Mouse (Mus musculus): ENCODE data around the gene Lmo1. TPM values are rescaled to one million over a fixed set of nuclear protein-coding genes. Genes with fewer than 3 reads are reported as not detected.
"Not testable (repeated sequence)": the region's sequence is repeated elsewhere in the genome, so short reads cannot be mapped to it uniquely, and the experiment has no call there.

Gene Lmo1
- polyA plus RNA-seq, 1 experiment from 2014 or later: 10.7 TPM

DNA sequence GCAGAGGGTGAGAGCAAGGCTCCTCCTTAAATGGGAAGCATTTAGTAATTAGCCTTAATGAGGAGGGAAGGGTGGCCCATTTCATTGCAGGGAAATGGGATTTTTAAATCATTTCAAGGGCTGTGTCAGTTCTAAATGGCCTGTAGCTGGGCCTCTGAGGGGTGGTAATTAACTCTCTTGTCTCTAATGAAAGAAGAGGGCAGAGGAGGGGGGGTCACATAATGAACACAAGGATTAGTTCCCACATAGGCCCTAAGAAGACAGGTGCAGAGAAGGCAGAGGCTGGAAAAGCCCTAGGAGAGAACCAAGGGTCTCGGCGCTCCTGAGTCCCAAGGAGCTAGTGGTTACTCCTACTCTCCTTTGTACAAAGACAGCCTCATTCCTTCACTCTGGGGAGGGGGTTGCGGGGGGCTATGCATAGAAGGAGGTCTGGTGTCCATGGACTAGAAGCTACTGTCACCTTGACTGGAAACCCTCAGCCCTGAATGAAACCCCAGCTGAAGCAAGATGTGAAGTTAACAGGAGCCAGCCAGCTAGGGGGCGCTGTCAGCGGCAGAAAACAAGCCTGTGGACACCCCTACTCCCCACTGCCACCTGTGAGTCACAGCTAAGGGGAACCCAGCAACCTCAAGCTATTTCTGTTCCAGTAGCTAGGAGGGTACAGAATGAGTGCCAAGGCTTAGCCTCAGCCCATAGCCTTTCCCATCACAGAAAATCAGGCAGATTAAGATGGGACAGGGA, 44.9 kb downstream of the Lmo1 start:
- TF ChIP-seq CTCF (IDR thresholded peaks at IDR 0.05): no peak
- in situ Hi-C loops (cut with MboI; ENCODE audit: low pct_unique_long_range_greater_than_20kb): loop anchor here (10.0 kb wide), 2 partner anchors 95 to 295 kb away; no protein-coding TSS in a partner anchor
- POLR2A ChIA-PET: no interaction called here
- DNase-seq (ENCODE audit: low read depth, low spot score): no peak
- ATAC-seq: no peak
- CTCF ChIA-PET: interaction anchor here (1.8 kb wide), 2 partner anchors 9 to 120 kb away, joined by 3 to 6 read pairs; no protein-coding TSS in a partner anchor
- H3K27me3 ChIP-seq: no peaks in the 10 kb centered on the region

DNA sequence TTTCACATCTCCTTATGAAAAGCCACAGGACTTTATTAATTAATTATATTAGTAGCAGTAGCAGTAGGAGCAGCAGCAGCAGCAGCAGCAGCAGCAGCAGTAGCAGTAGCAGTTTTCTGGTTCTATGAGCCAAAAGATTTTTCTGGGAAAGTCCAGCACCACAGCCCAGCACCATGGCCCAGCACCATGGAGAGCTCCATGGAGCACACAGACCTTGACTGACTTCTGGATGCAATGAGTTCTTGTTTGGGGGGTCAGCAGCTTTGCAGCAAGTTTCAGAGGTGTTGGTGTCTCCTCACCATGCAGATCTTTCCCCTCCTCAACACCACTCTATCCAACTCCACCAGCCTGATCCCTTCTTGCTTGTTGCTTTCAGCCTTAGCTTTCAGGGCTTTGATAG, 45.6 kb downstream of the Lmo1 start:
- no peaks in the 10 kb centered on the region for H3K27me3 ChIP-seq
- TF ChIP-seq CTCF (IDR thresholded peaks at IDR 0.05): no peak
- DNase-seq (ENCODE audit: low read depth, low spot score) (no peak), ATAC-seq (no peak)
- CTCF ChIA-PET: interaction anchor here (1.8 kb wide), 2 partner anchors 10 to 121 kb away, joined by 3 to 6 read pairs; no protein-coding TSS in a partner anchor
- in situ Hi-C loops (cut with MboI; ENCODE audit: low pct_unique_long_range_greater_than_20kb): no loop called here
- POLR2A ChIA-PET: no interaction called here

DNA sequence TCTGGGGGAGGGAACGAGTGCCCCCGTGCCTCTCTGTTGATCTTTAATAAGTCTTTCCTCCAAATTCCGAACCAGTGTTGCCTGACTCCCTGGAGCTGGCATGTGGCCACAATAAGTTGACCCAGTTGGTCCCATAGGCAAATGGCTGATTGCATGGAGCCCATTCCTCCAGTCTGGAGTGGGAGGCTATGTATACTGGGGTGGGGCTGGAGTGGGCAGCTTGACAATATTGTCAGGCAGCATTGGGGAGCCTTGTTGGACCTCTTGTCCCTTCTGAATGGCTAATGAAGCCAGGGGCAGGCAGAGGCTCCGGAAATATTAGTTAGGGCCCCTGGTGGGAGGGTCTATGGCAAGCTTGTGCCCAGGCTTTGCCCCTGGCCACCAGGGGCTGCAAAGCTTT, 59.1 kb downstream of the Lmo1 start:
- DNase-seq (ENCODE audit: low read depth, low spot score): no peak
- ATAC-seq: no peak
- TF ChIP-seq CTCF (IDR thresholded peaks at IDR 0.05): no peak
- peaks cover 5% of the 10 kb centered on the region for H3K27me3 ChIP-seq
- POLR2A ChIA-PET: no interaction called here
- in situ Hi-C loops (cut with MboI; ENCODE audit: low pct_unique_long_range_greater_than_20kb): no loop called here
- CTCF ChIA-PET: no interaction called here

DNA sequence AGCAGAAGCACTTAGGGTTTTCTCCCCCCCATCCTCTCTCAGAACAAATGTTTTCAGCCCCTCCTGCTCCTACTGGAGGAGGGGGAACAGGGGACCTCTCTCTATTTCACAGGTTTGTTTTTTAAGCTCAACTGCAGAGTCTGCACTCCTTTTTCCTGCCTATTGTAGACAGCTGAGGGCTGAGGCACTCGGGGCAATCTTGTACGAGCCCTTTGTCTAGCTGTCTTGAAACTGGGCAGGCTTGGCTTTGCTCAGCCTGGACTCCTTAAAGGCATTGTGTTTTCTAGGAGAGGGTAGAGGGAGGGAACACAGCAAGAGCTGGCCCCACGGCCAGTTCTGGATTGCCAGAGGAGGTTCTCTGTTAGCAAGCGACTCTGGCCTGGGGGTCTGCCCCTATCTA, 59.5 kb downstream of the Lmo1 start:
- H3K27me3 ChIP-seq; POLR2A ChIA-PET; DNase-seq (ENCODE audit: low read depth, low spot score); ATAC-seq; in situ Hi-C loops (cut with MboI; ENCODE audit: low pct_unique_long_range_greater_than_20kb); CTCF ChIA-PET: not testable (repeated sequence)

DNA sequence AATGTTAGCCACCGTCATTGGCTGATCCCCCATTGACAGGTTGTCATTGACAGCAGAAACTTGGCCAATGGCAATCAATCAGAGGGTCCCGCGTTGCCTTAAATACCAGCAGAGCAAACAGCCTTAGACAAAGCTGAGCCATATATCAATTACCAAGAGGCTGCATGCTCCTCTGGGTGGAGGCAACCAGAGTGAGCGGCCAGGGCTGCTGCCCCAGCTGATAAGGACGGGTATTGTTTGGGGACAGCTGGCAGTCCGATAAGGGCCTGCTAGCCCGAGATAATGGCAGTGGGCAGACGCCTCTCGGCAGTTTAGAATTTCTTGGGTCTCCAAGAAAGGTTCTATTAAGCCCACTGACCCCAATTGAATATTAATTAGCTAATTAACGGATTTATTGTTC, 60.1 kb downstream of the Lmo1 start:
- POLR2A ChIA-PET: no interaction called here
- no peak for ATAC-seq
- no peak for TF ChIP-seq CTCF (IDR thresholded peaks at IDR 0.05)
- in situ Hi-C loops (cut with MboI; ENCODE audit: low pct_unique_long_range_greater_than_20kb): no loop called here
- CTCF ChIA-PET: no interaction called here
- DNase-seq (ENCODE audit: low read depth, low spot score): no peak
- peaks cover 5% of the 10 kb centered on the region for H3K27me3 ChIP-seq

DNA sequence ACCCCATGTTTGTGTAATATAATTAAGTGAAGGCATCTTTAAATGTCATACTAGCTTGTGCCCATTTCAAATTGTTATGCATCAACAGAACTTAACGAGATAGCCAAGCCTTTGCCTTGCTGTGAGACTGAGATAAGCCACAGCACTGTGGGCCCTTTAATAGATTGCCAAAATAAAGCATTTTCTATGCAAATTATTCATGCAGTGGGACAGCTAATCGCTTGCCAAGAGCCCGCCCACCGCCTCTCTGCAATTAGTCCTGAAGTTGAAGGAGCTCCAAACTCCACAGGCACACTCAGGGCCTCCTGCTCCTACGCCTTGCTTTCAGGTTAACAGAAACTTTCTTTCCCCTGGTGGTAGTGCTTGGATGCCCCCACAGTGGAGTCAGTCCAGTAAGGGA, 64.0 kb downstream of the Lmo1 start:
- POLR2A ChIA-PET: no interaction called here
- DNase-seq (ENCODE audit: low read depth, low spot score) (no peak), ATAC-seq (no peak)
- no peak for TF ChIP-seq CTCF (IDR thresholded peaks at IDR 0.05)
- in situ Hi-C loops (cut with MboI; ENCODE audit: low pct_unique_long_range_greater_than_20kb): no loop called here
- CTCF ChIA-PET: no interaction called here
- H3K27me3 ChIP-seq: peaks cover 5% of the 10 kb centered on the region

DNA sequence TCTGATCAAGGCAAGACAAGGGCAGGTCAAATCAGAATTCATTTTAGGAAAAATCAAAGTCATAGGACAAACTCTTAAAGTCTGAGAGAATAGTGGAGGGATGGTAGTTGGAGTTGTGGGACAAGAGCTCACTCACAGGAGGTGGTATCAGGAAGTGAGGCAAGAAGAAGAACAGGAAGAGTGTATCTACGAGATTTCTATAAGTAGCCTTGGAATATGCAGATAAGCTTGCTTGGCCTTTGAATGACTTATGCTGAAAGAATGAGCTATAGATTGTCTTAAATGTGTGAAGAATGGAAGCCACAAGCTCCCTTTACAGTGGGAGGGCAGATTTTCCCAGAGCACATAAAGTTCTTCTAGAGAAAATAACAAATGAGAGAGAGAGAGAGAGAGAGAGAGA, 70.1 kb downstream of the Lmo1 start:
- in situ Hi-C loops (cut with MboI; ENCODE audit: low pct_unique_long_range_greater_than_20kb): loop anchor here (5.0 kb wide), 3 partner anchors 32 to 322 kb away; no protein-coding TSS in a partner anchor
- ChIA-PET CTCF (no interaction called here), POLR2A (no interaction called here)
- ATAC-seq (no peak), DNase-seq (ENCODE audit: low read depth, low spot score) (no peak)
- TF ChIP-seq CTCF (IDR thresholded peaks at IDR 0.05): no peak
- no peaks in the 10 kb centered on the region for H3K27me3 ChIP-seq

DNA sequence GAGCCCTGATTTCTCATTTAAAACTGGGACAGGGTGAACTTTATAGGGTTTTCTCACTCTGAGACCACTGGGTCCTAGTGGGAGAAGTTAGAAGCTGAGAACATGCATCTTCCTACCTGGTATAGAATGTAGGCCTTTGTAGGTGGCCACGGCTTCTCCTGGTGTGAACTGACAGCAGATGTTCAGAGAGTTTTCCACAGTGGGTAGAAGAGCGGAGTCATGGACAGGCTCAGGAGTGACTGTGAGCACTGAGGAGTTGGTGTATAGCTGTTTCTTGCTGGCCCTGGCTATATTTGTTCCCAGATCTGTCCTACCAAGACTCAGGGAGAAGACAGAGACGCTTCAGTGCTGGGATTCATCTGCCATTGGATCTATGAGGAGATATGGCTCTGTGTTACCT, 73.8 kb downstream of the Lmo1 start:
- TF ChIP-seq CTCF (IDR thresholded peaks at IDR 0.05): no peak
- in situ Hi-C loops (cut with MboI; ENCODE audit: low pct_unique_long_range_greater_than_20kb): loop anchor here (5.0 kb wide), 3 partner anchors 36 to 326 kb away; no protein-coding TSS in a partner anchor
- ChIA-PET CTCF (interaction anchor here (1.3 kb wide), 1 partner anchor 38 kb away, joined by 4 read pairs; no protein-coding TSS in a partner anchor), POLR2A (no interaction called here)
- no peaks in the 10 kb centered on the region for H3K27me3 ChIP-seq
- no peak for DNase-seq (ENCODE audit: low read depth, low spot score)
- no peak for ATAC-seq

DNA sequence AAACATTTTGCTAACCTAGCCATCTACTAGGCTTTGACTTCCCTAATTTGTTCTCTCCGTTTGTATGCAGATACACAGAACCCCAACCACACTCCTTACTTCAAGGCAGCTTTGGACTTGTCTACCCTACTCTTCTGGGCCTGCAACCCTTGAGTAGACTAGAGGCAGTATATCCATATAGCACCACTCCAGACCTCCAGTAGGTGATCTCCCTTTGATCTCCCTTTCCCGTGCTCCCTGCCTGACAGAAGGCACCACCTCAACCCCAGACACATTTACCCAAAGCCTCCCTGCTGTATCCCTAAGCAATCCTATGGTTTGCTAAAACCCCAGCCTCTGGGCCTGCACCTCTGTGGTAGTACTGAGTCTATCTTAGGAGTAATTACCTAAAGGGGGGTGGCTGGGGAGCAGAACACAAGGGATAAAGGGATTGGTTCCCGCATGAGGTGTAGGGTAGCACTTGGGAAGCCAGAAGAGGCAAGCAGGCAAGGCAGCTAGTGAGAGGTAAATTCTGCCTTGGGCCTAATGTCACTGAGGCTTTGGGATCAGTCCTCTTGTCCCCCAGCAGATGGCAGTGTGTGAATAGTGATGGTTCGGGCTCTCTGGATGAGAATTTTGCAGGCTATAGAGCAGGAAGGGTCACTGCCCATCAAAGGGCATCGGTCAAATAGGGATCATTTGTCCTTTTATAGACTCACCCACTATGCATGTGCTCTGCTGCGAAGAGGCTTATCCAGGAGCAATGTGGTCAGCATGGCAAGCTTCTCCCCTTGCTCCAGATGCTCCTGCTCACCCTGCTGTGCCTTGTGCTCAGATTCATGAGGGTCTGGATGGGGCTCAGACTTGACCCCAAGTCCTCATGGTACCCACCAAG, 76.6 kb downstream of the Lmo1 start:
- ATAC-seq: peak; percentile 62
- POLR2A ChIA-PET: no interaction called here
- DNase-seq (ENCODE audit: low read depth, low spot score): no peak
- in situ Hi-C loops (cut with MboI; ENCODE audit: low pct_unique_long_range_greater_than_20kb): loop anchor here (10.0 kb wide), 1 partner anchor 156 kb away; no protein-coding TSS in a partner anchor
- CTCF ChIA-PET: interaction anchor here (0.7 to 2.3 kb wide), 7 partner anchors 8 to 783 kb away, joined by 3 to 15 read pairs (median 3); no protein-coding TSS in a partner anchor
- TF ChIP-seq CTCF (IDR thresholded peaks at IDR 0.05): peak; percentile 82
- H3K27me3 ChIP-seq: no peaks in the 10 kb centered on the region

DNA sequence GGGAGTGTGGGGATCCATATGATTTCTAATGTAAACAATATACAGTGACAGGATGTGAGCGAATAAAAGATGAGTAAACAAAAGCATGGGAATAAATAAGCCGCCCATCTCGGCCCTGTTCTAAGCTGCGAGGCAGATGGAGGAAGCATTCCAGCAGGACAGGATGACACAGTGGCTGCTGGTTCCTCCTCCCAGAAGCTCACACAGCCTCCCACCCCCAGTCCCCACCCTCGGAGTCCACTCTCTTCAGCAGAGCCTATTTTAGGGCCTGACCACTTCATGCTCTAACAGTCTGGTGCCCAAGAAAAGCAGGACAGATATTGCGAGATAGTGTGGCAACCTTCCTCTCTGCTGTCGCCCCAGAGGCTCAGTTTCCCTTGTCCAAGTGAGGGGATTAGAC, 77.8 kb downstream of the Lmo1 start:
- POLR2A ChIA-PET: no interaction called here
- no peak for ATAC-seq
- no peak for DNase-seq (ENCODE audit: low read depth, low spot score)
- in situ Hi-C loops (cut with MboI; ENCODE audit: low pct_unique_long_range_greater_than_20kb): loop anchor here (10.0 kb wide), 1 partner anchor 158 kb away; no protein-coding TSS in a partner anchor
- TF ChIP-seq CTCF (IDR thresholded peaks at IDR 0.05): no peak
- CTCF ChIA-PET: no interaction called here
- no peaks in the 10 kb centered on the region for H3K27me3 ChIP-seq

DNA sequence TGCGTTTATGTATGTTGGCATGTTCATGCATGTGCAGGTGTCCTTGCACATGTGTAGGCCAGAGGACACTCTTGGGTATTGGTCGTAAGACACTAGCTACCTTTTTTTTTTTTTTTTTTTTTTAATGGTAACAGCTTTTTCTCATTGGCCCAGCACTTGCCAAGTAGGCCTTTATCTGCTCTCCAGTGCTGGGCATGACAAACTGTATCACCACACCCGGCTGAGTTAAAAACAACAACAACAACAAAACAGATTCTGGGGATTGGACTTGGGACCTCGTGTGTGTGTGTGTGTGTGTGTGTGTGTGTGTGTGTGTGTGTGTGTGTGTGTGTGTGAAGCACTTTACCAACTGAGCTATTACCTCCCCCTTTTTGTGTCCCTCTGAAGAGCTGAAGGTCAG, 78.4 kb downstream of the Lmo1 start:
- no peak for ATAC-seq
- ChIA-PET POLR2A (no interaction called here), CTCF (no interaction called here)
- in situ Hi-C loops (cut with MboI; ENCODE audit: low pct_unique_long_range_greater_than_20kb): loop anchor here (10.0 kb wide), 1 partner anchor 158 kb away; no protein-coding TSS in a partner anchor
- DNase-seq (ENCODE audit: low read depth, low spot score): no peak
- no peaks in the 10 kb centered on the region for H3K27me3 ChIP-seq
- no peak for TF ChIP-seq CTCF (IDR thresholded peaks at IDR 0.05)
